Mouse (Mus musculus) lung, postnatal 0 days (tissue): ENCODE measurements around the gene Plxnd1.

ENCODE experiments used
- CTCF ChIP-seq: IDR thresholded peaks from 2 replicates; pipeline ENCODE4 v1.5.1; 2016; ENCODE audit warnings: antibody characterized with exemption, mild to moderate bottlenecking
- EP300 ChIP-seq: IDR thresholded peaks from 2 replicates; pipeline ENCODE4 v1.6.1; 2016; ENCODE audit warnings: antibody characterized with exemption, mild to moderate bottlenecking, control low read depth

DNA sequence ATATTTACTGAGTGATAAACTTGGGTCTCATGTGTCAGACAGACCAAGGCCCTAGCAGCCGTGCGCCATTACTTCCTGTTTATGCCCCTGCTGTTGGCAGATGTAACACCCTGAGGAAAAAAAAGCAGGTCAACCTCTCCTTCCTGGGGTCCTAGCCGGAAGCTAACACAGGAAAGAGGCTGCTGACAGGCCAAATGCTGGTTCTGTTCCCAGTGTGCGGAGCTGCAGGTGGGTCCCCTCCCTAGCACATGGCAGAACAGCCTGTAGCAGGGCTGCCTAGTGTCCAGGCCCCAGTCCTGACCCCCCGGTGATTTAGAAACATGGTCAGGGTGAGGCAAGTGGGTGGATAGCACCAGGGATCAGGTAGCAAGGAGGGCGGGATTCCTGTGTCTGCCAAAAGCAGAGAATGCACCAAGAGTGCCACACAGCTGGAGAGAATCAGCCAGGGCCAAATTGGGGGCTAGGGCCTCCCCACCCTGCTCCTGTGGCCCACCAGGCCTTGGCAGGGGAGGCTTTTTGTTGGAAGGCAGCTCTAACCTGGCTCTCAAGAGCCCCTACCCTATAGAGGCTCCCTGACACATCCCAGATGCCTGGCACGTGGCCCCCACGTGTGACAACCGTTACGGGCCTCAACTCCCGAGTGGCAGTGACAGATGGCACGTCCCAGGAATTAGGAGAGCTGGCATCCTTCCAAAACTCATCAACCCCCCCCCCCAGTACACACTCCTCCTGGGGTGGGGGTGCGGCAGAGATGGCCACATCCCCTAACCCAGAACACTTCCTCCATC lies 23.3 kb downstream of the Plxnd1 start:
- TF ChIP-seq EP300 (peak; percentile 78), CTCF (0 out of 2 replicates have a peak, but pooled peaks have one; percentile 6)
